In the genomic region with DNA sequence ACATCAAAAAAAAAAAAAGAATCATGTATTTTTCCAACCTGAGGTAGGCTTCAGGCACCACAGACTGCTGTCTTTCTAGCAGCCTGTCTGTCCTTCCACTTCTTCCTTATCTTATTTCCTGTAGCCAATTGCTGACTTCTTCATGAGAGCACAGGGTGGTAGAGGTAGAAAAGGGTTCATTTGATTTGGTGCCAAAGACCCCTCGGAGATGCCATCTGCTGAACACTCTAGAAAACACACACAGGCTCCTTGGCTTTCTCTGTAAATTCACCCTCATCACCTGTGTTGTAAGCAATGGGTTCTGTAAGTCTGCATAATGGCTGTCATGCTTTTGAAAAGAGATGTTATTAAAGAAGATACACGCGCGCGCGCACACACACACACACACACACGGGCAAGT, we compare ENCODE assay signal across 13 mouse cellular contexts.
"Had no signal": no experiment of that assay in that cellular context is flagged by ENCODE, and none has a peak within 500 bp of the region (broad histone marks: within the 10 kb centered on the region; RNA-seq: fewer than 3 reads in every experiment).

No protein-coding gene starts in this region.

- DNase-seq: lung, adult 18-20 months; lung, embryonic 14.5 days; lung, postnatal 10 days; lung, postnatal 4 days; midbrain, embryonic 14.5 days; retina, postnatal 1 day; right cerebral cortex, adult 18-20 months; right cerebral cortex, postnatal 25 days; right cerebral cortex, postnatal 4 days; spleen, adult 18-20 months; thymus, adult 18-20 months; thymus, postnatal 14 days; thymus, postnatal 36 days had no signal
